Mouse (Mus musculus): ENCODE data around the gene Anks3. TPM values are rescaled to one million over a fixed set of nuclear protein-coding genes. Genes with fewer than 3 reads are reported as not detected.

The Anks3 gene
- total and polyA plus RNA-seq, 3 experiments: 17.5 to 36.6 (median 24.4) TPM

DNA sequence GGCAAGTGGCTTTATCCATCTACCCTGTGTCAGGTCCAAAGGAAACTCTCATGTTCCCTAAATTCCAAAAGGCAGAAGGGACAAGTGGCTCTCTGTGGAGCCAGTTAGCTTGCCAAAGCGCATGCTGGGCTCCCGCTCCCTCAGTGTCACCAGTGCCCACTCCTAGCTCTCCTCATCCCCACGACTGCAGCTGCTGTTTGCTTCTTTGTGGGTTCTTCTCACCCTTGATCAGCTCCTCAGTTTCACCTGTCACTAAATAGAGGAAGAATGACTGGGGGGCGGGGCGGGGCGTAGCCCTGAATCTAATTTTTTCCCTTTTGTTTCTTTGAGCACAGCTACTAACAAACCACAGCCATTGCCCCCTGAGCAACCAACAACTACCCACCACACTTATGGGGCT is 65.1 kb downstream of the Anks3 start:
- Histone ChIP-seq H3K27me3 (ENCODE audit: insufficient read depth, low read length) (no peaks in the 10 kb centered on the region), H3K4me3 (ENCODE audit: low read depth, low read length) (no peak overlapping the region), H3K9me3 (replicated peaks) (no peaks in the 10 kb centered on the region), H3K36me3 (replicated peaks) (peaks cover 31% of the 10 kb centered on the region), H3K4me1 (ENCODE audit: insufficient read depth, low read depth, low read length) (peaks cover 34% of the 10 kb centered on the region)
- ATAC-seq (ENCODE audit: extremely low read depth, insufficient number of reproducible peaks, low FRiP score, poor library complexity, severe bottlenecking) (no peak), DNase-seq (ENCODE audit: low spot score) (no peak)
- no peak for TF ChIP-seq GATA1 (IDR thresholded peaks at IDR 0.05; ENCODE audit: borderline replicate concordance, low read length)
- no peak for TF ChIP-seq TAL1 (conservative IDR thresholded peaks at IDR 0.05; ENCODE audit: low read depth, low read length)
- no peak for TF ChIP-seq CTCF (IDR thresholded peaks at IDR 0.05; ENCODE audit: low read depth, low read length)
- TF ChIP-seq POLR2AphosphoS5 (IDR thresholded peaks at IDR 0.05; ENCODE audit: insufficient replicate concordance, low read depth, low read length): no peak
- no peak for TF ChIP-seq GATA2 (IDR thresholded peaks at IDR 0.05; ENCODE audit: borderline replicate concordance, low read depth, low read length)

DNA sequence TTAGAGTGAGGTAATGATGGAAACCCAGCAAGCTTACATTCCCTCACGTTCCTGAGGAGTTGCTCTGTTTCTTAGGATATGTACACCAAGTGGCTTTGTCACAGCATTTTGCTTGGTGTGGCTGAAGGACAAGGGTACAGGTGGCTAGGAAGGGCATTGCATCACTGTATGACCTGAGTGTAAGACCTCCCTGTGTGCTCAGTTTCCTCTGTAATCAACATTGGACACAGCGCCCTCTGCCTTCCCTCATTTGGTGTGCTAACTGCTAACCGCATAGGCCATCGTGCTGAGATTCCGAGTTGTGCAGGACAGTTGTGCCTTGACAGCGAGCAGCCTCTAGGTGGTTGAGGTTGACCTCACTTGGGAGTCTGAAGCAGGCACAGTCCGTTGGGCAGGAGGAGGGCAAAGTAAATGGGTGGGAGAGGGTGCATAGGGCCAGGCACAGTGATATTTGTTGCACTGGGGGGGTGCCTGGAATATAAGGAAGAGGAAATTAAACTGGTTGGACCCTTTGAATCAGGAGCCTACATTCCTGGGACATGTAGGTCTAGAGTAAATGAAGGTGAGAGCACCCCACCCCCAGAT is 66.8 kb downstream of the Anks3 start:
- H3K9me3 ChIP-seq (replicated peaks): no peaks in the 10 kb centered on the region
- no peaks in the 10 kb centered on the region for H3K27me3 ChIP-seq (ENCODE audit: insufficient read depth, low read length)
- no peak for ATAC-seq (ENCODE audit: extremely low read depth, insufficient number of reproducible peaks, low FRiP score, poor library complexity, severe bottlenecking)
- H3K4me1 ChIP-seq (ENCODE audit: insufficient read depth, low read depth, low read length): peaks cover 34% of the 10 kb centered on the region
- no peak overlapping the region for H3K4me3 ChIP-seq (ENCODE audit: low read depth, low read length)
- no peak for DNase-seq (ENCODE audit: low spot score)
- H3K36me3 ChIP-seq (replicated peaks): peaks cover 29% of the 10 kb centered on the region
- no peak for TF ChIP-seq TAL1 (conservative IDR thresholded peaks at IDR 0.05; ENCODE audit: low read depth, low read length)
- no peak for TF ChIP-seq GATA2 (IDR thresholded peaks at IDR 0.05; ENCODE audit: borderline replicate concordance, low read depth, low read length)
- TF ChIP-seq POLR2AphosphoS5 (IDR thresholded peaks at IDR 0.05; ENCODE audit: insufficient replicate concordance, low read depth, low read length): no peak
- TF ChIP-seq CTCF (IDR thresholded peaks at IDR 0.05; ENCODE audit: low read depth, low read length): no peak
- TF ChIP-seq GATA1 (IDR thresholded peaks at IDR 0.05; ENCODE audit: borderline replicate concordance, low read length): no peak

DNA sequence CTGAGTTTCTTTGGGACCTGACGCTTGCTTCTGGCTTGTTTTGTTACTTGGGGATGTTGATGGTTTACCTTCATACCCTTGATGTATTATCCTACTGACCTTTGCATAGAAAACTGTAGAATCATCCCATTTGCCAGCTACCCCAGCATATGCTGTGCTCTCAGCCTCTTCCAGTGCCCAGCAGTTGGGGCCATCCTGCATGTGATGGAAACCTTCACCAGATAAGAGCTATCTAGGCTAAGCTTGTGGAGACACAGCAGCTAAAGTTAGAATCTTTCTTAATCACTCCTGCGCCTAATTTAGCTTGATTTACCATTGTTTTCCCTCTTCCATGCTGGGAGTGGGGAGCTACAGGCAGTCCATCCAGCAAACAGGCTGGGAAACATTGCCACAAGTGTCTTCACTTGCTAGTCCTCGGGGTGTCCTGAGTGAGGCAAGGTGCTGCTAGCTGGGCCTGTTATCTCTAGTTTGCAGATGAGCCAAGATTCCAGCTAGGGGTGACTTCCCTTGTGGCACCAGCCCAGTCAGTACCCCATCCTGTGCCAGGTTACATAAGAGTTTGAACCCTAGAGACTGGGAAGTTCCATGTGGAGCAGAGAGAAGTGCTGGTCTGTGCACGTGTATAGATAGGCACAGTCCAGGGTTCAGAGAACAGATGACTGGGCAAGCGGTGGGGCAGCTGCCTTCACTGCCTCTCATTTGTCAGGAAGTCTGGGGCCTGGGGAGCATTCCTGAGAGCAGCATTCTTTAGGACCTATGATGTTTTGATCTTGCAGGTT is 67.6 kb downstream of the Anks3 start:
- Histone ChIP-seq H3K36me3 (replicated peaks) (peaks cover 32% of the 10 kb centered on the region), H3K9me3 (replicated peaks) (no peaks in the 10 kb centered on the region), H3K4me1 (ENCODE audit: insufficient read depth, low read depth, low read length) (peaks cover 34% of the 10 kb centered on the region), H3K27me3 (ENCODE audit: insufficient read depth, low read length) (no peaks in the 10 kb centered on the region), H3K4me3 (ENCODE audit: low read depth, low read length) (no peak overlapping the region)
- ATAC-seq (ENCODE audit: extremely low read depth, insufficient number of reproducible peaks, low FRiP score, poor library complexity, severe bottlenecking) (peak; percentile 75), DNase-seq (ENCODE audit: low spot score) (peak; percentile 35)
- no peak for TF ChIP-seq POLR2AphosphoS5 (IDR thresholded peaks at IDR 0.05; ENCODE audit: insufficient replicate concordance, low read depth, low read length)
- TF ChIP-seq TAL1 (conservative IDR thresholded peaks at IDR 0.05; ENCODE audit: low read depth, low read length): peak; percentile 49

DNA sequence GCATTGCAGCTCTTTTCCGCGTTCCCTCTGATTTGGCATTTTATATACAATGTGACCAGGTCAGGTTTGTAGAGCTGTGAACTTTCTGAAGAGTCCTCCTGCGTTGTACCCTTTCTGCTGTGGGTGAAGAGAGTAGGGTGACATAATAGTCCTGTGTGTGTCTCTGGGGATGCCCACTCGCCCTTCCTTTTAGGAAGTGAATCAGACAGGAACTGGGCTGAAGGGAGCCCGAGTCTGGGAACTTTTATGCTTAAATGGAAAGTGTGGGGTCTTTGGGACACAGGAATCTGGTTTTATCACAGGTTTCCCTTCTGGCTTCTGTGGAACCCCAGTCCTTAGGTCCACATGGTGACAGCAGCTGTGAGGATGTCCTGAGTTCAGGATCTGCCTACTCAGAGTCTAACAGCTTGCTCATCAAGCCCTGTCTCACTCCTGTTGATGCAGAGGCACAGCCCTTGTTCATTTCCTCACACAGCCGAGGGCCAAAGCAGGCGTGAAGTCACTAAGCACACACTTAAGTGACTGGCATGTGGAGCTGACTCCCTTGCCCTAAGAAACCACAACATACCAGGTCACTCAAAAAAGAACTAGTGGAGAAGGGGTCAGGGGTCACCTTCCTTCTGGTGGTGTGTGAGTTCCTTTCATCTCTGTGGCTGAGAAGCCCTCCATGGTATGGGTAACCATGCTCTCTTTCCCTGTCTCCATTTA is 69.7 kb downstream of the Anks3 start:
- H3K36me3 ChIP-seq (replicated peaks): peaks cover 45% of the 10 kb centered on the region
- no peak for TF ChIP-seq POLR2AphosphoS5 (IDR thresholded peaks at IDR 0.05; ENCODE audit: insufficient replicate concordance, low read depth, low read length)
- TF ChIP-seq GATA2 (IDR thresholded peaks at IDR 0.05; ENCODE audit: borderline replicate concordance, low read depth, low read length): no peak
- TF ChIP-seq TAL1 (conservative IDR thresholded peaks at IDR 0.05; ENCODE audit: low read depth, low read length): no peak
- no peak for TF ChIP-seq CTCF (IDR thresholded peaks at IDR 0.05; ENCODE audit: low read depth, low read length)
- TF ChIP-seq GATA1 (IDR thresholded peaks at IDR 0.05; ENCODE audit: borderline replicate concordance, low read length): no peak
- no peak for ATAC-seq (ENCODE audit: extremely low read depth, insufficient number of reproducible peaks, low FRiP score, poor library complexity, severe bottlenecking)
- H3K4me1 ChIP-seq (ENCODE audit: insufficient read depth, low read depth, low read length): peaks cover 34% of the 10 kb centered on the region
- no peak overlapping the region for H3K4me3 ChIP-seq (ENCODE audit: low read depth, low read length)
- no peaks in the 10 kb centered on the region for H3K27me3 ChIP-seq (ENCODE audit: insufficient read depth, low read length)
- no peaks in the 10 kb centered on the region for H3K9me3 ChIP-seq (replicated peaks)
- DNase-seq (ENCODE audit: low spot score): no peak

DNA sequence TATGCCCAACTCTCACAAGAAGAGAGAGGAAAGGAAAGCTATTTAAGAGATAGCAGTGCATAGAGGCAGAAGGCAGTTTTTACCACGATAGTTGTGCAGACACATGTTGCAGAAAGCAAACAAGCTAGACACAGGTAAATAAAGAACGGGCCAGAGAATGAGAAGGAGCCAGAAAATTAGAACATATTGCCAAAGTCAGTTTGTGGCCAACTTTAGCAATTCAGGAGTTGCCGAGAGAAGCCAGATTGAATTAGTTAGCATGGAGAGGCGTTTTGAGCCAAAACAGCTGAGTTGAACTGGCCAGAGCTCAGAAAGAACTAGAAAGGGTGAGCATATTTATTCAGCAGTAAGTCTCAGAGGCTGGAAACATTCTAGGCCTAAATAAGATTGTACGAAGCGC is 71.8 kb downstream of the Anks3 start:
- H3K9me3 ChIP-seq (replicated peaks): no peaks in the 10 kb centered on the region
- H3K27me3 ChIP-seq (ENCODE audit: insufficient read depth, low read length): no peaks in the 10 kb centered on the region
- DNase-seq (ENCODE audit: low spot score) (no peak), ATAC-seq (ENCODE audit: extremely low read depth, insufficient number of reproducible peaks, low FRiP score, poor library complexity, severe bottlenecking) (no peak)
- H3K4me3 ChIP-seq (ENCODE audit: low read depth, low read length): no peak overlapping the region
- peaks cover 35% of the 10 kb centered on the region for H3K4me1 ChIP-seq (ENCODE audit: insufficient read depth, low read depth, low read length)
- TF ChIP-seq CTCF (IDR thresholded peaks at IDR 0.05; ENCODE audit: low read depth, low read length): no peak
- no peak for TF ChIP-seq GATA2 (IDR thresholded peaks at IDR 0.05; ENCODE audit: borderline replicate concordance, low read depth, low read length)
- no peak for TF ChIP-seq POLR2AphosphoS5 (IDR thresholded peaks at IDR 0.05; ENCODE audit: insufficient replicate concordance, low read depth, low read length)
- H3K36me3 ChIP-seq (replicated peaks): peaks cover 43% of the 10 kb centered on the region

Other genes starting within 250 kb of the Anks3 start
- gene Nmral1, start 244.8 kb downstream of the Anks3 start, total RNA-seq (2014; fragmentation: Nextera tagmentation): 32.9 and 33.3 TPM in 2 replicates
- gene Nmral1, start 244.8 kb downstream of the Anks3 start, total RNA-seq (2017): 33.8 and 34.8 TPM in 2 replicates
- 7.3 and 13.0 TPM in 2 replicates for gene Nmral1, start 244.8 kb downstream of the Anks3 start, polyA plus RNA-seq (2012)
- gene Hmox2, start 237.8 kb downstream of the Anks3 start, total RNA-seq (2014; fragmentation: Nextera tagmentation): 43.0 and 60.0 TPM in 2 replicates
- gene Hmox2, start 237.8 kb downstream of the Anks3 start, total RNA-seq (2017): 31.0 and 37.2 TPM in 2 replicates
- 1.9 and 2.3 TPM in 2 replicates for gene Hmox2, start 237.8 kb downstream of the Anks3 start, polyA plus RNA-seq (2012)
- gene Cdip1, start 173.9 kb downstream of the Anks3 start, total RNA-seq (2014; fragmentation: Nextera tagmentation): 12.6 and 16.2 TPM in 2 replicates
- 11.4 and 12.0 TPM in 2 replicates for gene Cdip1, start 173.9 kb downstream of the Anks3 start, total RNA-seq (2017)
- 25.5 and 31.9 TPM in 2 replicates for gene Cdip1, start 173.9 kb downstream of the Anks3 start, polyA plus RNA-seq (2012)
- gene 4930562C15Rik, start 128.8 kb downstream of the Anks3 start, total RNA-seq (2014; fragmentation: Nextera tagmentation): not detected in 2 replicates
- 0.06 and 0.16 TPM in 2 replicates for gene 4930562C15Rik, start 128.8 kb downstream of the Anks3 start, total RNA-seq (2017)
- gene 4930562C15Rik, start 128.8 kb downstream of the Anks3 start, polyA plus RNA-seq (2012): not detected in 2 replicates
- 58.9 and 70.4 TPM in 2 replicates for gene Ubald1, start 83.9 kb downstream of the Anks3 start, total RNA-seq (2014; fragmentation: Nextera tagmentation)
- 6.9 and 7.2 TPM in 2 replicates for gene Ubald1, start 83.9 kb downstream of the Anks3 start, total RNA-seq (2017)
- gene Ubald1, start 83.9 kb downstream of the Anks3 start, polyA plus RNA-seq (2012): 189 and 228 TPM in 2 replicates
- 30.4 and 32.1 TPM in 2 replicates for gene Mgrn1, start 78.0 kb downstream of the Anks3 start, total RNA-seq (2014; fragmentation: Nextera tagmentation)
- 16.1 and 18.6 TPM in 2 replicates for gene Mgrn1, start 78.0 kb downstream of the Anks3 start, total RNA-seq (2017)
- 19.3 and 22.5 TPM in 2 replicates for gene Mgrn1, start 78.0 kb downstream of the Anks3 start, polyA plus RNA-seq (2012)
- 21.7 and 23.1 TPM in 2 replicates for gene Nudt16l1, start 25.4 kb downstream of the Anks3 start, total RNA-seq (2014; fragmentation: Nextera tagmentation)
- 20.5 and 21.6 TPM in 2 replicates for gene Nudt16l1, start 25.4 kb downstream of the Anks3 start, total RNA-seq (2017)
- gene Nudt16l1, start 25.4 kb downstream of the Anks3 start, polyA plus RNA-seq (2012): 37.8 and 42.9 TPM in 2 replicates
- not detected in 2 replicates for gene Sept12, start 33.6 kb upstream of the Anks3 start, total RNA-seq (2014; fragmentation: Nextera tagmentation)
- gene Sept12, start 33.6 kb upstream of the Anks3 start, total RNA-seq (2017): 0.05 TPM in 1 of 2 replicates, not detected in the other
- 0.07 TPM in 1 of 2 replicates, not detected in the other for gene Sept12, start 33.6 kb upstream of the Anks3 start, polyA plus RNA-seq (2012)
- not detected in 2 replicates for gene Smim22, start 43.1 kb upstream of the Anks3 start, total RNA-seq (2014; fragmentation: Nextera tagmentation)
- not detected in 2 replicates for gene Smim22, start 43.1 kb upstream of the Anks3 start, total RNA-seq (2017)
- gene Smim22, start 43.1 kb upstream of the Anks3 start, polyA plus RNA-seq (2012): not detected in 2 replicates
- 41.0 and 51.0 TPM in 2 replicates for gene Rogdi, start 49.3 kb upstream of the Anks3 start, total RNA-seq (2014; fragmentation: Nextera tagmentation)
- gene Rogdi, start 49.3 kb upstream of the Anks3 start, total RNA-seq (2017): 4.1 and 4.7 TPM in 2 replicates
- 33.3 and 70.0 TPM in 2 replicates for gene Rogdi, start 49.3 kb upstream of the Anks3 start, polyA plus RNA-seq (2012)
- gene Glyr1, start 85.7 kb upstream of the Anks3 start, total RNA-seq (2014; fragmentation: Nextera tagmentation): 65.1 and 79.1 TPM in 2 replicates
- gene Glyr1, start 85.7 kb upstream of the Anks3 start, total RNA-seq (2017): 103 and 118 TPM in 2 replicates
- 16.8 and 25.9 TPM in 2 replicates for gene Glyr1, start 85.7 kb upstream of the Anks3 start, polyA plus RNA-seq (2012)
- gene Ubn1, start 85.9 kb upstream of the Anks3 start, total RNA-seq (2014; fragmentation: Nextera tagmentation): 61.9 and 69.8 TPM in 2 replicates
- 55.9 and 56.9 TPM in 2 replicates for gene Ubn1, start 85.9 kb upstream of the Anks3 start, total RNA-seq (2017)
- gene Ubn1, start 85.9 kb upstream of the Anks3 start, polyA plus RNA-seq (2012): 15.6 and 16.5 TPM in 2 replicates
- gene Ppl, start 168.2 kb upstream of the Anks3 start, total RNA-seq (2014; fragmentation: Nextera tagmentation): not detected in 2 replicates
- gene Ppl, start 168.2 kb upstream of the Anks3 start, total RNA-seq (2017): 0.06 and 0.11 TPM in 2 replicates
- not detected in 2 replicates for gene Ppl, start 168.2 kb upstream of the Anks3 start, polyA plus RNA-seq (2012)
- not detected in 2 replicates for gene Sec14l5, start 182.9 kb upstream of the Anks3 start, total RNA-seq (2014; fragmentation: Nextera tagmentation)
- gene Sec14l5, start 182.9 kb upstream of the Anks3 start, total RNA-seq (2017): under 0.01 and 0.11 TPM in 2 replicates
- not detected in 2 replicates for gene Sec14l5, start 182.9 kb upstream of the Anks3 start, polyA plus RNA-seq (2012)
- gene Nagpa, start 239.8 kb upstream of the Anks3 start, total RNA-seq (2014; fragmentation: Nextera tagmentation): 9.7 and 12.3 TPM in 2 replicates
- 31.3 and 31.6 TPM in 2 replicates for gene Nagpa, start 239.8 kb upstream of the Anks3 start, total RNA-seq (2017)
- 21.6 and 22.0 TPM in 2 replicates for gene Nagpa, start 239.8 kb upstream of the Anks3 start, polyA plus RNA-seq (2012)

Measured in G1E (cell line).